Mouse (Mus musculus) spleen, adult 18-20 months (tissue): ENCODE data around the gene Zbtb20.

Experiments
- DNase-seq, 2 experiments: peaks; one replicate each; pipeline ENCODE4 v3.0.0; 2022; ENCODE audit warnings: mixed read lengths in 2 of 2

Zbtb20 gene

GRCm38 (mm10) chr16:43363751-43364515 lies 488.3 kb downstream of the Zbtb20 start:
- peak; percentile 41 to 44 for DNase-seq

- no peak for DNase-seq
Measured at GRCm38 (mm10) chr16:43364516-43364910, 488.8 kb downstream of the Zbtb20 start.

- DNase-seq = no peak
Measured at GRCm38 (mm10) chr16:43365277-43365676, 489.6 kb downstream of the Zbtb20 start.

GRCm38 (mm10) chr16:43370496-43371020 lies 494.9 kb downstream of the Zbtb20 start:
- DNase-seq = no peak

- no peak for DNase-seq
Measured at GRCm38 (mm10) chr16:43376782-43377181, 501.1 kb downstream of the Zbtb20 start.

- no peak for DNase-seq
Measured at GRCm38 (mm10) chr16:43379351-43380325, 504.0 kb downstream of the Zbtb20 start.

GRCm38 (mm10) chr16:43381183-43381582 lies 505.5 kb downstream of the Zbtb20 start:
- DNase-seq = no peak

GRCm38 (mm10) chr16:43383149-43383740 lies 507.6 kb downstream of the Zbtb20 start:
- DNase-seq = no peak

GRCm38 (mm10) chr16:43384953-43385619 lies 509.4 kb downstream of the Zbtb20 start:
- no peak for DNase-seq

GRCm38 (mm10) chr16:43385620-43386210 lies 510.0 kb downstream of the Zbtb20 start:
- no peak for DNase-seq

- DNase-seq = no peak
Measured at GRCm38 (mm10) chr16:43386426-43386825, 510.7 kb downstream of the Zbtb20 start.

- no peak for DNase-seq
Measured at GRCm38 (mm10) chr16:43388389-43388788, 512.7 kb downstream of the Zbtb20 start.

- DNase-seq = no peak
Measured at GRCm38 (mm10) chr16:43390387-43390786, 514.7 kb downstream of the Zbtb20 start.

GRCm38 (mm10) chr16:43393382-43393781 lies 517.7 kb downstream of the Zbtb20 start:
- DNase-seq = no peak

GRCm38 (mm10) chr16:43394013-43394568 lies 518.4 kb downstream of the Zbtb20 start:
- no peak for DNase-seq

GRCm38 (mm10) chr16:43394760-43395159 lies 519.1 kb downstream of the Zbtb20 start:
- DNase-seq = no peak

GRCm38 (mm10) chr16:43396849-43397628 lies 521.4 kb downstream of the Zbtb20 start:
- no peak for DNase-seq

- DNase-seq = no peak
Measured at GRCm38 (mm10) chr16:43397629-43398323, 522.1 kb downstream of the Zbtb20 start.

- DNase-seq = no peak
Measured at GRCm38 (mm10) chr16:43399428-43399827, 523.7 kb downstream of the Zbtb20 start.

- no peak for DNase-seq
Measured at GRCm38 (mm10) chr16:43400046-43400445, 524.4 kb downstream of the Zbtb20 start.
